26 mouse cellular contexts compared by ENCODE assay signal in genomic region chr11:80271096-80271495, GRCm38 (mm10).
"Had no signal": no experiment of that assay in that cellular context is flagged by ENCODE, and none has a peak within 500 bp of the region (broad histone marks: within the 10 kb centered on the region; RNA-seq: fewer than 3 reads in every experiment).

No protein-coding gene starts in this region.

- H3K4me2 ChIP-seq: heart, embryonic 11.5 days; heart, embryonic 13.5 days; heart, embryonic 15.5 days; hindbrain, embryonic 12.5 days; hindbrain, embryonic 14.5 days; intestine, embryonic 15.5 days; limb, embryonic 13.5 days; liver, embryonic 11.5 days; liver, embryonic 13.5 days; liver, embryonic 15.5 days had no signal

- H3K27ac ChIP-seq: gastrocnemius, adult 2 months; heart, adult 2 months; heart, embryonic 13.5 days; heart, embryonic 15.5 days; hindbrain, embryonic 10.5 days; hindbrain, embryonic 12.5 days; hindbrain, embryonic 14.5 days; intestine, embryonic 15.5 days; left cerebral cortex, adult 2 months; limb, embryonic 13.5 days; liver, embryonic 13.5 days; liver, embryonic 15.5 days had no signal

- H3K27me3 ChIP-seq: heart, embryonic 13.5 days; heart, embryonic 15.5 days; hindbrain, embryonic 12.5 days; intestine, embryonic 15.5 days; limb, embryonic 13.5 days; liver, embryonic 13.5 days; liver, embryonic 15.5 days had no signal

- H3K9ac ChIP-seq: heart, embryonic 13.5 days; heart, embryonic 15.5 days; hindbrain, embryonic 12.5 days; hindbrain, embryonic 14.5 days; intestine, embryonic 15.5 days; limb, embryonic 13.5 days; liver, embryonic 13.5 days; liver, embryonic 15.5 days had no signal

- H3K4me1 ChIP-seq: heart, embryonic 13.5 days; heart, embryonic 15.5 days; hindbrain, embryonic 10.5 days; hindbrain, embryonic 12.5 days; intestine, embryonic 15.5 days; limb, embryonic 13.5 days; liver, embryonic 13.5 days; liver, embryonic 15.5 days had no signal

- H3K4me3 ChIP-seq: gastrocnemius, adult 2 months; heart, adult 2 months; heart, embryonic 13.5 days; heart, embryonic 15.5 days; hindbrain, embryonic 10.5 days; hindbrain, embryonic 12.5 days; intestine, embryonic 15.5 days; left cerebral cortex, adult 2 months; limb, embryonic 13.5 days; liver, embryonic 13.5 days; liver, embryonic 15.5 days had no signal

- DNase-seq: gastrocnemius, adult 2 months; gastrocnemius, postnatal 10 days; gastrocnemius, postnatal 25 days; heart, adult 2 months; heart, postnatal 4 days; kidney, adult 18-20 months; kidney, adult 8-10 months; kidney, postnatal 10 days; kidney, postnatal 25 days; kidney, postnatal 4 days; liver; liver, embryonic 13.5 days had no signal

- ATAC-seq: hindbrain, embryonic 16.5 days; inflammation-experienced regulatory T-cells, adult 6 months; intestine, embryonic 15.5 days; intestine, postnatal 0 days had no signal

- H3K9me3 ChIP-seq: heart, embryonic 15.5 days; hindbrain, embryonic 12.5 days; intestine, embryonic 15.5 days; liver, embryonic 15.5 days had no signal
